In the genomic region with DNA sequence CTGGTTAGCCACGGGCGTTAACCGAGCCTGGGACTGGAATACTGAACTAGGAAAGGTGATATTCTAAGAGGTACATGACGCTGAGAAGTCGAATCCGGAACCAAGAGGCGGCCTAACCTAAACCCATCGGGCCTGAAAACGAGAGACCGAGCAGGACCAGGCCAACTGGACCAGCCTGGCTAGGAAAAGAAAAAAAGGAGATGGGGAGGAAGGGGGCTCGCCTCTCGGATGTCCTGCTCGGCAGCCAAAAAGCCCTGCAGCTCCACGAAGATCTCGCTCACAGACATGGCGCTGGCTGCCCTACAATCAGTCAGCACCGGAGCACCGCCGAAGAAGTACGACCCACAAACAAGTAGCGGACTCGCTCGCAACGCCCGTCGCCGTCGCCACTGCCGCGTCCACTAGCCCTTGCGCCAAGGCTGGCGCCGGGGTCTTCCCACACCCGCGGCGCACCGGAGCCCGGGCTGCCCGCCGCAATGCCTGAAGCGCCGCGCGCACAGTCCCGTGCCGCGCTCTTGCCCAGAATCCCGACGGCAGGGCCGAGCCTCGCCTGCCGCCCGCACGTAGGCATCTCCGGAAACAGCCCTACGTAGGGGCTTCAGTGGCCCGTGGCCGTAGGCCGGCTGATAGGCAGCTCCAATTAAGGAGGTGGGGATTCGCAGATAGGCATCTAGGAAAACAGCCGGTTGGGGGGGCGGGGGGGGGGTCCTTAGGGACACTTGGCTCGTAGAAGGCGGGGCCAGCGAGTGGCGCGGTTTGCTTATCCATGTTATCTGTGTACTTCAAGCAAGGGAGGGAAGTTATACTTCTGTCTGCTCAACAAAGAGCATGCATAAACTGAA, we compare ENCODE assay signal across 7 mouse cellular contexts. TPM values are rescaled to one million over a fixed set of nuclear protein-coding genes. Genes with fewer than 3 reads are reported as not detected.
DNase-seq lines count a peak whose midpoint lies in the region; ATAC-seq lines count a peak whose summit lies in the region.

No protein-coding gene starts in this region.

- WGBS in intestine, embryonic 16.5 days = under 1% methylated on average over 67 of the region's 67 CpGs
- WGBS in midbrain, embryonic 11.5 days = under 1% methylated on average over 67 of the region's 67 CpGs

- intact Hi-C loops in gastrocnemius, postnatal 36 days (cut with DNase I) = loop anchor here (2.0 to 10.0 kb wide), 2 partner anchors 78 to 444 kb away; a partner anchor contains a TSS
- intact Hi-C loops in left cerebral cortex, postnatal 36 days (cut with DNase I) = no loop called here

- peak overlapping the region; percentile 95 for H3K27ac ChIP-seq in intestine, embryonic 16.5 days (ENCODE audit: low read length)
- H3K27ac ChIP-seq in midbrain, embryonic 11.5 days (ENCODE audit: low read depth, low read length) = peak overlapping the region; percentile 65

- peak overlapping the region; percentile 79 for H3K4me3 ChIP-seq in intestine, embryonic 16.5 days (ENCODE audit: low read length)
- peak overlapping the region; percentile 82 for H3K4me3 ChIP-seq in midbrain, embryonic 11.5 days (ENCODE audit: low read depth, low read length)

- H3K36me3 ChIP-seq in intestine, embryonic 16.5 days (ENCODE audit: control insufficient read depth, insufficient read depth, low read length) = peaks cover 4% of the 10 kb centered on the region; the same call in 1 of the 2 replicates
- no peaks in the 10 kb centered on the region for H3K36me3 ChIP-seq in midbrain, embryonic 11.5 days (ENCODE audit: control insufficient read depth, insufficient read depth, low read length)

- ATAC-seq in intestine, embryonic 16.5 days = peak; percentile 99
- ATAC-seq in midbrain, embryonic 11.5 days (ENCODE audit: low FRiP score) = peak; percentile 100

- no peaks in the 10 kb centered on the region for H3K27me3 ChIP-seq in intestine, embryonic 16.5 days (replicated peaks; ENCODE audit: control insufficient read depth, insufficient read depth, low read length)
- H3K27me3 ChIP-seq in midbrain, embryonic 11.5 days (ENCODE audit: control insufficient read depth, insufficient read depth, low read length) = no peaks in the 10 kb centered on the region; the same call in 1 of the 2 replicates

- no peaks in the 10 kb centered on the region for H3K9me3 ChIP-seq in intestine, embryonic 16.5 days (ENCODE audit: control insufficient read depth, low read length)
- no peaks in the 10 kb centered on the region for H3K9me3 ChIP-seq in midbrain, embryonic 11.5 days (ENCODE audit: control insufficient read depth, low read length)

- H3K9ac ChIP-seq in intestine, embryonic 16.5 days (ENCODE audit: low read depth, low read length) = peak overlapping the region; percentile 85
- peak overlapping the region; percentile 86 for H3K9ac ChIP-seq in midbrain, embryonic 11.5 days (ENCODE audit: low read length)

- DNase-seq in adrenal gland, adult 18-20 months (ENCODE audit: low spot score in 2 of 2) = peak; percentile 89 to 93
- DNase-seq in embryo, embryonic 11 days = peak; percentile 95
- peak; percentile 77 to 91 for DNase-seq in gastrocnemius, postnatal 36 days
- peak; percentile 91 to 92 for DNase-seq in left cerebral cortex, postnatal 36 days (ENCODE audit: low spot score in 2 of 2)
- peak; percentile 99 for DNase-seq in midbrain, embryonic 11.5 days (ENCODE audit: low spot score, missing footprints)
- DNase-seq in skeletal muscle tissue, adult 2 months (ENCODE audit: low read depth, low spot score) = peak; percentile 84

- H3K4me1 ChIP-seq in intestine, embryonic 16.5 days (ENCODE audit: control insufficient read depth, insufficient read depth, low read length) = peaks cover 7% of the 10 kb centered on the region
- peaks cover 6% of the 10 kb centered on the region for H3K4me1 ChIP-seq in midbrain, embryonic 11.5 days (ENCODE audit: control insufficient read depth, insufficient read depth, low read length)

- H3K4me2 ChIP-seq in intestine, embryonic 16.5 days (ENCODE audit: low read depth, low read length) = peak overlapping the region; percentile 58
- peak overlapping the region; percentile 76 for H3K4me2 ChIP-seq in midbrain, embryonic 11.5 days

RNA-seq across cellular contexts. Expression of a gene that starts 0.5 kb away (rescaled TPM):
- total RNA-seq in adrenal gland, adult 18-20 months (2021) = 100 to 1,000 TPM; 111 to 149 TPM
- 10 to 100 TPM; 46.8 to 49.9 TPM for total RNA-seq in gastrocnemius, postnatal 36 days (2021)
- polyA plus RNA-seq in intestine, embryonic 16.5 days (2015; fragmentation: Nextera tagmentation; extraction: Ambion mirVana) = 215 and 239 TPM in 2 replicates
- 100 to 1,000 TPM; 100 to 105 TPM for total RNA-seq in left cerebral cortex, postnatal 36 days (2021)
- 445 and 473 TPM in 2 replicates for polyA plus RNA-seq in midbrain, embryonic 11.5 days (2014; fragmentation: Nextera tagmentation; extraction: Ambion mirVana)

RNA-seq across cellular contexts. Expression of a gene that starts 10.6 kb away (rescaled TPM):
- 10 to 100 TPM; 34.8 to 44.8 TPM for total RNA-seq in adrenal gland, adult 18-20 months (2021)
- total RNA-seq in gastrocnemius, postnatal 36 days (2021) = 10 to 100 TPM; 16.4 to 17.8 TPM
- 74.1 and 81.6 TPM in 2 replicates for polyA plus RNA-seq in intestine, embryonic 16.5 days (2015; fragmentation: Nextera tagmentation; extraction: Ambion mirVana)
- 10 to 100 TPM; 19.5 to 19.6 TPM for total RNA-seq in left cerebral cortex, postnatal 36 days (2021)
- 104 and 107 TPM in 2 replicates for polyA plus RNA-seq in midbrain, embryonic 11.5 days (2014; fragmentation: Nextera tagmentation; extraction: Ambion mirVana)

Comparison
In these comparisons a context has a peak if more than half of its experiments do, and no peak if none do; other contexts are left out.
1. Peak in every context shown above with its lines: DNase-seq, ATAC-seq, H3K4me3 ChIP-seq and H3K27ac ChIP-seq.